Mouse (Mus musculus) liver, adult 2 months (tissue): ENCODE measurements at regions not wholly inside any gene's neighbourhood (a gene's known extent, or its start where the extent isn't known, plus 50 kb on each side); places are given as distances from the start of the nearest gene placed in this dataset.

ENCODE experiments used
- CTCF ChIP-seq: fragments of 200-500 bp; IDR thresholded peaks from 2 replicates; pipeline ENCODE4 v1.5.1; 2011; ENCODE audit warnings: low read depth, low read length, control low read depth
- POLR2A ChIP-seq: fragments of 200-500 bp; IDR thresholded peaks from 2 replicates; pipeline ENCODE4 v1.6.1; 2011; ENCODE audit warnings: low read length, control low read depth; ENCODE audit not compliant: insufficient read depth; ENCODE audit errors: extremely low read depth

GRCm38 (mm10) chr14:54121340-54121739, 132.6 kb downstream of the Dad1 start:
- TF ChIP-seq CTCF (no peak), POLR2A (no peak)
